9 mouse cellular contexts compared by ENCODE assay signal in the genomic region with DNA sequence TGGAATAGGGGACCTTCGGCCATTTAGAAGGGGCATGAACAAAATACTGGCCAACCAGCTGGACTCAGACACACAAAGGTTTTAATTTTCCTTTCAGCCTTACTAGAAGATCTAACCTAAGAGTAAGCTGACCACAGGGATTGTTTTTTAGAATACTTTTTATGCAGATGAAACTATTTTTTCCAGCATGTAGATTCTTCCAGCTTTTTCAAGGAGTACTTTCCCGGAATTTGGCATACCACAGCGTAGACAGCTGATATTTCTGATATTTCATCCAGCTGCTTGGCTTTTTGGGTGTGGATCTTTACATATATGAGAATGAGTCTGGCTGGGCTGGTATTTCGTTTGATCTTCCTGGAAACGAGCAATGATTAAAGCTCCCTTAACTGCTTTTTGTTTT. TPM values are rescaled to one million over a fixed set of nuclear protein-coding genes. Genes with fewer than 3 reads are reported as not detected.
DNase-seq lines count a peak whose midpoint lies in the region; ATAC-seq and TF ChIP-seq lines count a peak whose summit lies in the region.
"Had no signal": no experiment of that assay in that cellular context is flagged by ENCODE, and none has a peak within 500 bp of the region (broad histone marks: within the 10 kb centered on the region; RNA-seq: fewer than 3 reads in every experiment).

No protein-coding gene starts in this region.

- no peak overlapping the region for H3K9ac ChIP-seq in lung, embryonic 15.5 days
- H3K9ac ChIP-seq in heart, embryonic 16.5 days (ENCODE audit: low read length) = no peak overlapping the region
- H3K9ac ChIP-seq in stomach, postnatal 0 days (ENCODE audit: low read length) = no peak overlapping the region
- H3K9ac ChIP-seq: midbrain, embryonic 12.5 days had no signal

- no peak for TF ChIP-seq EP300 in stomach, postnatal 0 days (optimal IDR thresholded peaks at IDR 0.05)

- no peak for TF ChIP-seq CTCF in stomach, postnatal 0 days (IDR thresholded peaks at IDR 0.05; ENCODE audit: low read depth)

- peak overlapping the region; percentile 33; the same call in 1 of the 2 replicates for H3K4me2 ChIP-seq in lung, embryonic 15.5 days
- peak overlapping the region; percentile 29; the same call in 1 of the 2 replicates for H3K4me2 ChIP-seq in heart, embryonic 16.5 days (ENCODE audit: low read depth, low read length)
- H3K4me2 ChIP-seq in stomach, postnatal 0 days (replicated peaks; ENCODE audit: low read depth) = 0 out of 2 replicates have a peak overlapping the region, but pooled peaks have one; percentile 4
- H3K4me2 ChIP-seq: midbrain, embryonic 12.5 days had no signal

- H3K4me3 ChIP-seq in lung, embryonic 15.5 days = no peak overlapping the region
- no peak overlapping the region for H3K4me3 ChIP-seq in heart, embryonic 16.5 days (ENCODE audit: low read length)
- no peak overlapping the region for H3K4me3 ChIP-seq in stomach, postnatal 0 days (ENCODE audit: low read depth, low read length)
- H3K4me3 ChIP-seq: midbrain, embryonic 12.5 days had no signal

- no peaks in the 10 kb centered on the region for H3K9me3 ChIP-seq in lung, embryonic 15.5 days
- no peaks in the 10 kb centered on the region for H3K9me3 ChIP-seq in heart, embryonic 16.5 days (replicated peaks; ENCODE audit: control insufficient read depth, low read length)
- H3K9me3 ChIP-seq in stomach, postnatal 0 days (ENCODE audit: control insufficient read depth, low read length) = no peaks in the 10 kb centered on the region
- H3K9me3 ChIP-seq: midbrain, embryonic 12.5 days had no signal

- H3K36me3 ChIP-seq in lung, embryonic 15.5 days = peaks cover 41% of the 10 kb centered on the region
- H3K36me3 ChIP-seq in heart, embryonic 16.5 days (ENCODE audit: control insufficient read depth, insufficient read depth) = peaks cover 42% of the 10 kb centered on the region
- peaks cover 33% of the 10 kb centered on the region for H3K36me3 ChIP-seq in stomach, postnatal 0 days (ENCODE audit: control insufficient read depth, insufficient read depth, low read length)

- peaks cover 37% of the 10 kb centered on the region for H3K4me1 ChIP-seq in lung, embryonic 15.5 days
- H3K4me1 ChIP-seq in heart, embryonic 16.5 days (ENCODE audit: control insufficient read depth, insufficient read depth, low read length) = peaks cover 36% of the 10 kb centered on the region
- H3K4me1 ChIP-seq in stomach, postnatal 0 days (replicated peaks; ENCODE audit: control insufficient read depth, insufficient read depth) = peaks cover 3% of the 10 kb centered on the region; the same call in 1 of the 2 replicates

- WGBS in lung, embryonic 15.5 days = 30% methylated on average over 5 of the region's 5 CpGs
- WGBS in heart, embryonic 16.5 days = 48% methylated on average over 5 of the region's 5 CpGs
- 25% methylated on average over 5 of the region's 5 CpGs for WGBS in stomach, postnatal 0 days

- peak overlapping the region; percentile 85 for H3K27ac ChIP-seq in lung, embryonic 15.5 days
- H3K27ac ChIP-seq in heart, embryonic 16.5 days (ENCODE audit: low read length) = peak overlapping the region; percentile 76
- H3K27ac ChIP-seq in stomach, postnatal 0 days (replicated peaks) = peak overlapping the region; percentile 49
- H3K27ac ChIP-seq: midbrain, embryonic 12.5 days had no signal

- intact Hi-C loops in heart, postnatal 25 days (cut with DNase I) = loop anchor here (10.0 kb wide), 1 partner anchor 1205 kb away; no protein-coding TSS in a partner anchor
- intact Hi-C loops in left cerebral cortex, postnatal 36 days (cut with DNase I) = loop anchor here (10.0 kb wide), 2 partner anchors 665 to 1095 kb away; no protein-coding TSS in a partner anchor

- peak; percentile 86 for DNase-seq in heart, adult 11 months
- no peak for DNase-seq in heart, postnatal 25 days (ENCODE audit: low spot score)
- DNase-seq in lung, postnatal 25 days (ENCODE audit: low spot score) = no peak
- DNase-seq in stomach, postnatal 0 days (ENCODE audit: low spot score) = no peak
- DNase-seq in embryo, embryonic 11 days = no peak
- no peak for DNase-seq in left cerebral cortex, postnatal 36 days (ENCODE audit: low spot score in 2 of 2)

- ATAC-seq in lung, embryonic 15.5 days (ENCODE audit: borderline replicate concordance, extremely low read depth, low FRiP score, low TSS enrichment) = peak; percentile 20; the same call in 1 of the 2 replicates
- ATAC-seq in heart, embryonic 16.5 days (replicated peaks; ENCODE audit: extremely low read depth, insufficient read depth, low FRiP score) = no peak
- ATAC-seq in stomach, postnatal 0 days (ENCODE audit: low FRiP score, low TSS enrichment) = no peak

- no peaks in the 10 kb centered on the region for H3K27me3 ChIP-seq in lung, embryonic 15.5 days
- no peaks in the 10 kb centered on the region for H3K27me3 ChIP-seq in heart, embryonic 16.5 days (ENCODE audit: control insufficient read depth, insufficient read depth, low read length)
- no peaks in the 10 kb centered on the region for H3K27me3 ChIP-seq in stomach, postnatal 0 days (ENCODE audit: control insufficient read depth, insufficient read depth, low read length)
- H3K27me3 ChIP-seq: midbrain, embryonic 12.5 days had no signal

RNA-seq across cellular contexts. Expression of a gene that starts 8.2 kb away (rescaled TPM):
- 10 to 100 TPM; 47.7 to 55.1 TPM for total RNA-seq in heart, postnatal 25 days (2021)
- 76.4 and 82.9 TPM in 2 replicates for polyA plus RNA-seq in lung, embryonic 15.5 days (2015; fragmentation: Nextera tagmentation; extraction: Ambion mirVana)
- 77.1 and 87.5 TPM in 2 replicates for polyA plus RNA-seq in heart, embryonic 16.5 days (2015; fragmentation: Nextera tagmentation; extraction: Ambion mirVana)
- polyA plus RNA-seq in stomach, postnatal 0 days (2015; fragmentation: Nextera tagmentation; extraction: Ambion mirVana) = 116 and 127 TPM in 2 replicates
- 10 to 100 TPM; 60.3 to 62.3 TPM for total RNA-seq in left cerebral cortex, postnatal 36 days (2021)
